In genomic region chr15:99649067-99649761, GRCm38 (mm10) we compare ENCODE assay signal across 9 mouse cellular contexts. TPM values are rescaled to one million over a fixed set of nuclear protein-coding genes. Genes with fewer than 3 reads are reported as not detected.
DNase-seq lines count a peak whose midpoint lies in the region; ATAC-seq and TF ChIP-seq lines count a peak whose summit lies in the region.
"Had no signal": no experiment of that assay in that cellular context is flagged by ENCODE, and none has a peak within 500 bp of the region (broad histone marks: within the 10 kb centered on the region; RNA-seq: fewer than 3 reads in every experiment).

No protein-coding gene starts in this region.

- DNase-seq in heart, embryonic 10.5 days (ENCODE audit: low spot score) = peak; percentile 74
- no peak for DNase-seq in heart, adult 9 months (ENCODE audit: low spot score in 2 of 2)
- peak; percentile 29 for DNase-seq in 3T3-L1 (ENCODE audit: low read depth, low spot score)
- no peak for DNase-seq in liver, embryonic 14.5 days (ENCODE audit: low read depth in 3 of 3, low spot score in 3 of 3)
- DNase-seq in B cell, adult 2 months = no peak
- no peak for DNase-seq in urinary bladder, postnatal 14 days (ENCODE audit: low spot score)
- DNase-seq: lung, adult 18-20 months had no signal

- ATAC-seq in forebrain, embryonic 16.5 days = no peak
- ATAC-seq in liver, embryonic 14.5 days (ENCODE audit: insufficient read depth) = no peak
- ATAC-seq in erythroid progenitor cell, adult 5-6 weeks (replicated peaks; ENCODE audit: low FRiP score, poor library complexity, severe bottlenecking) = no peak

- H3K36me3 ChIP-seq in heart, embryonic 10.5 days = no peaks in the 10 kb centered on the region
- H3K36me3 ChIP-seq in forebrain, embryonic 16.5 days (ENCODE audit: control insufficient read depth, insufficient read depth) = no peaks in the 10 kb centered on the region
- peaks cover 3% of the 10 kb centered on the region; the same call in 1 of the 2 replicates for H3K36me3 ChIP-seq in liver, embryonic 14.5 days (replicated peaks; ENCODE audit: control insufficient read depth, insufficient read depth, low read depth)

- peaks cover 72% of the 10 kb centered on the region for H3K4me1 ChIP-seq in heart, embryonic 10.5 days
- peaks cover 49% of the 10 kb centered on the region for H3K4me1 ChIP-seq in forebrain, embryonic 16.5 days (replicated peaks; ENCODE audit: control insufficient read depth, insufficient read depth, low read length)
- H3K4me1 ChIP-seq in liver, embryonic 14.5 days (replicated peaks; ENCODE audit: control insufficient read depth in 2 of 2, insufficient read depth in 2 of 2, low read length in 1 of 2) = peaks cover 32 to 35% of the 10 kb centered on the region in 2 experiments

- H3K4me2 ChIP-seq in forebrain, embryonic 16.5 days (ENCODE audit: low read length) = peak overlapping the region; percentile 85
- peak overlapping the region; percentile 88 for H3K4me2 ChIP-seq in liver, embryonic 14.5 days (ENCODE audit: low read depth)

- H3K9ac ChIP-seq in forebrain, embryonic 16.5 days (replicated peaks; ENCODE audit: low read depth, low read length) = no peak overlapping the region
- peak overlapping the region; percentile 97 for H3K9ac ChIP-seq in liver, embryonic 14.5 days (replicated peaks)

- TF ChIP-seq CTCF in liver, embryonic 14.5 days (IDR thresholded peaks at IDR 0.05; ENCODE audit: low read depth) = no peak

- 16% methylated on average over 6 of the region's 6 CpGs for WGBS in heart, embryonic 10.5 days
- WGBS in forebrain, embryonic 16.5 days = 24% methylated on average over 6 of the region's 6 CpGs
- 55% methylated on average over 6 of the region's 6 CpGs for WGBS in liver, embryonic 14.5 days (ENCODE audit: insufficient replicate concordance)

- H3K4me3 ChIP-seq in heart, embryonic 10.5 days = peak overlapping the region; percentile 96
- peak overlapping the region; percentile 14 for H3K4me3 ChIP-seq in forebrain, embryonic 16.5 days (replicated peaks; ENCODE audit: low read length)
- peak overlapping the region; percentile 26 to 95 for H3K4me3 ChIP-seq in liver, embryonic 14.5 days (ENCODE audit: insufficient read depth in 1 of 2, low read depth in 2 of 2, low read length in 2 of 2)

- no peaks in the 10 kb centered on the region for H3K9me3 ChIP-seq in heart, embryonic 10.5 days
- H3K9me3 ChIP-seq in forebrain, embryonic 16.5 days (ENCODE audit: control insufficient read depth, low read length) = no peaks in the 10 kb centered on the region
- H3K9me3 ChIP-seq in liver, embryonic 14.5 days (ENCODE audit: control insufficient read depth, low read length) = no peaks in the 10 kb centered on the region

- no peak for TF ChIP-seq EP300 in liver, embryonic 14.5 days (IDR thresholded peaks at IDR 0.05; ENCODE audit: low read depth)

- H3K27ac ChIP-seq in heart, embryonic 10.5 days = peak overlapping the region; percentile 59
- no peak overlapping the region for H3K27ac ChIP-seq in forebrain, embryonic 16.5 days (ENCODE audit: low read length)
- H3K27ac ChIP-seq in liver, embryonic 14.5 days = no peak overlapping the region

- peaks cover 9% of the 10 kb centered on the region for H3K27me3 ChIP-seq in heart, embryonic 10.5 days (ENCODE audit: insufficient read depth, poor library complexity, severe bottlenecking)
- no peaks in the 10 kb centered on the region; the same call in 1 of the 2 replicates for H3K27me3 ChIP-seq in forebrain, embryonic 16.5 days (replicated peaks; ENCODE audit: control insufficient read depth, insufficient read depth, low read length)
- peaks cover 17% of the 10 kb centered on the region for H3K27me3 ChIP-seq in liver, embryonic 14.5 days (ENCODE audit: control insufficient read depth, insufficient read depth, low read length)

RNA-seq across cellular contexts. Expression of gene Racgap1, which starts 2.2 kb away (rescaled TPM):
- polyA plus RNA-seq in heart, embryonic 10.5 days (2016; fragmentation: Nextera tagmentation; extraction: Ambion mirVana) = 138 TPM in 2 replicates
- polyA plus RNA-seq in forebrain, embryonic 16.5 days (2015; fragmentation: Nextera tagmentation; extraction: Ambion mirVana) = 94.4 and 113 TPM in 2 replicates
- polyA plus RNA-seq in liver, embryonic 14.5 days (2012; rRNA removed) = 41.6 and 53.5 TPM in 2 replicates
- 51.1 and 55.4 TPM in 2 replicates for polyA plus RNA-seq in liver, embryonic 14.5 days (2014; fragmentation: Nextera tagmentation; extraction: Ambion mirVana)
- 248 and 272 TPM in 2 replicates for total RNA-seq in erythroid progenitor cell, adult 5-6 weeks (2015; ENCODE audit: low replicate concordance)
- total RNA-seq in erythroid progenitor cell, adult 5-6 weeks (2017; ENCODE audit: low replicate concordance) = 292 and 327 TPM in 2 replicates

RNA-seq across cellular contexts. Expression of gene Asic1, which starts 21.0 kb away (rescaled TPM):
- 3.2 and 5.2 TPM in 2 replicates for polyA plus RNA-seq in heart, embryonic 10.5 days (2016; fragmentation: Nextera tagmentation; extraction: Ambion mirVana)
- 26.2 and 37.4 TPM in 2 replicates for polyA plus RNA-seq in forebrain, embryonic 16.5 days (2015; fragmentation: Nextera tagmentation; extraction: Ambion mirVana)
- 0.15 and 0.34 TPM in 2 replicates for polyA plus RNA-seq in liver, embryonic 14.5 days (2012; rRNA removed)
- polyA plus RNA-seq in liver, embryonic 14.5 days (2014; fragmentation: Nextera tagmentation; extraction: Ambion mirVana) = 0.04 and 0.06 TPM in 2 replicates
- not detected in 2 replicates for total RNA-seq in erythroid progenitor cell, adult 5-6 weeks (2015; ENCODE audit: low replicate concordance)
- total RNA-seq in erythroid progenitor cell, adult 5-6 weeks (2017; ENCODE audit: low replicate concordance) = not detected in 2 replicates

RNA-seq across cellular contexts. Expression of gene Aqp6, which starts 48.0 kb away (rescaled TPM):
- 0.06 TPM in 1 of 2 replicates, not detected in the other for polyA plus RNA-seq in heart, embryonic 10.5 days (2016; fragmentation: Nextera tagmentation; extraction: Ambion mirVana)
- polyA plus RNA-seq in forebrain, embryonic 16.5 days (2015; fragmentation: Nextera tagmentation; extraction: Ambion mirVana) = not detected in 2 replicates
- polyA plus RNA-seq in liver, embryonic 14.5 days (2012; rRNA removed) = not detected in 2 replicates
- polyA plus RNA-seq in liver, embryonic 14.5 days (2014; fragmentation: Nextera tagmentation; extraction: Ambion mirVana) = not detected in 2 replicates
- total RNA-seq in erythroid progenitor cell, adult 5-6 weeks (2015; ENCODE audit: low replicate concordance) = not detected in 2 replicates
- total RNA-seq in erythroid progenitor cell, adult 5-6 weeks (2017; ENCODE audit: low replicate concordance) = not detected in 2 replicates

RNA-seq across cellular contexts. Expression of gene Smarcd1, which starts 52.7 kb away (rescaled TPM):
- 31.1 and 45.5 TPM in 2 replicates for polyA plus RNA-seq in heart, embryonic 10.5 days (2016; fragmentation: Nextera tagmentation; extraction: Ambion mirVana)
- 111 and 116 TPM in 2 replicates for polyA plus RNA-seq in forebrain, embryonic 16.5 days (2015; fragmentation: Nextera tagmentation; extraction: Ambion mirVana)
- polyA plus RNA-seq in liver, embryonic 14.5 days (2012; rRNA removed) = 6.7 and 6.9 TPM in 2 replicates
- polyA plus RNA-seq in liver, embryonic 14.5 days (2014; fragmentation: Nextera tagmentation; extraction: Ambion mirVana) = 4.4 and 4.8 TPM in 2 replicates
- total RNA-seq in erythroid progenitor cell, adult 5-6 weeks (2015; ENCODE audit: low replicate concordance) = 15.5 and 18.0 TPM in 2 replicates
- 5.3 and 9.7 TPM in 2 replicates for total RNA-seq in erythroid progenitor cell, adult 5-6 weeks (2017; ENCODE audit: low replicate concordance)

RNA-seq across cellular contexts. Expression of gene Gm17349, which starts 56.1 kb away (rescaled TPM):
- polyA plus RNA-seq in heart, embryonic 10.5 days (2016; fragmentation: Nextera tagmentation; extraction: Ambion mirVana) = not detected in 2 replicates
- polyA plus RNA-seq in forebrain, embryonic 16.5 days (2015; fragmentation: Nextera tagmentation; extraction: Ambion mirVana) = not detected in 2 replicates
- not detected in 2 replicates for polyA plus RNA-seq in liver, embryonic 14.5 days (2012; rRNA removed)
- polyA plus RNA-seq in liver, embryonic 14.5 days (2014; fragmentation: Nextera tagmentation; extraction: Ambion mirVana) = not detected in 2 replicates
- total RNA-seq in erythroid progenitor cell, adult 5-6 weeks (2015; ENCODE audit: low replicate concordance) = not detected in 2 replicates
- total RNA-seq in erythroid progenitor cell, adult 5-6 weeks (2017; ENCODE audit: low replicate concordance) = not detected in 2 replicates

Comparison
In these comparisons a context has a peak if more than half of its experiments do, and no peak if none do; other contexts are left out.
1. DNase-seq: peak in heart, embryonic 10.5 days (single experiment) and 3T3-L1 (single experiment); none in heart, adult 9 months (0 of 2), liver, embryonic 14.5 days (0 of 3), B cell, adult 2 months (0 of 2) and urinary bladder, postnatal 14 days (single experiment).
2. H3K4me3 ChIP-seq: peak in every context shown above with its lines; median percentile 96 in heart, embryonic 10.5 days; 60 in liver, embryonic 14.5 days; 14 in forebrain, embryonic 16.5 days.